Mouse (Mus musculus): ENCODE data around the gene Slc38a7. TPM values are rescaled to one million over a fixed set of nuclear protein-coding genes. Genes with fewer than 3 reads are reported as not detected.
"Not testable (repeated sequence)": the region's sequence is repeated elsewhere in the genome, so short reads cannot be mapped to it uniquely, and the experiment has no call there.

Slc38a7 gene
- polyA plus RNA-seq, 1 experiment from 2014 or later, result 29.1 TPM

- ATAC-seq, result no peak
- POLR2A ChIA-PET, result no interaction called here
- DNase-seq (ENCODE audit: low read depth, low spot score), result no peak
- CTCF ChIA-PET, result interaction anchor here (1.2 kb wide), 1 partner anchor 33 kb away, joined by 3 read pairs; no protein-coding TSS in a partner anchor
- TF ChIP-seq CTCF (IDR thresholded peaks at IDR 0.05), result no peak
- no peaks in the 10 kb centered on the region for H3K27me3 ChIP-seq
- in situ Hi-C loops (cut with MboI; ENCODE audit: low pct_unique_long_range_greater_than_20kb), result no loop called here
Observed at GRCm38 (mm10) chr8:95882191-95882590, 28.9 kb upstream of the Slc38a7 start.

GRCm38 (mm10) chr8:95881576-95881975 is 28.2 kb upstream of the Slc38a7 start:
- TF ChIP-seq CTCF (IDR thresholded peaks at IDR 0.05), result no peak
- CTCF ChIA-PET, result no interaction called here
- no peak for DNase-seq (ENCODE audit: low read depth, low spot score)
- no peaks in the 10 kb centered on the region for H3K27me3 ChIP-seq
- in situ Hi-C loops (cut with MboI; ENCODE audit: low pct_unique_long_range_greater_than_20kb), result no loop called here
- POLR2A ChIA-PET, result no interaction called here
- ATAC-seq, result no peak

GRCm38 (mm10) chr8:95879823-95880222 is 26.5 kb upstream of the Slc38a7 start:
- TF ChIP-seq CTCF (IDR thresholded peaks at IDR 0.05), result no peak
- ChIA-PET POLR2A (no interaction called here), CTCF (interaction anchor here (1.3 to 1.4 kb wide), 2 partner anchors 8 to 36 kb away, joined by 3 to 4 read pairs; partner anchors contain the start of gene Got2)
- ATAC-seq (no peak), DNase-seq (ENCODE audit: low read depth, low spot score) (no peak)
- no peaks in the 10 kb centered on the region for H3K27me3 ChIP-seq
- in situ Hi-C loops (cut with MboI; ENCODE audit: low pct_unique_long_range_greater_than_20kb), result no loop called here

GRCm38 (mm10) chr8:95878176-95878962 is 25.0 kb upstream of the Slc38a7 start:
- TF ChIP-seq CTCF (IDR thresholded peaks at IDR 0.05), result no peak
- ChIA-PET CTCF (interaction anchor here (2.2 kb wide), 1 partner anchor 26 kb away, joined by 5 read pairs; the partner anchor contains the start of gene Slc38a7), POLR2A (interaction anchor here (1.0 kb wide), 1 partner anchor 245 kb away, joined by 3 read pairs; the partner anchor contains the start of gene Gins3)
- DNase-seq (ENCODE audit: low read depth, low spot score), result peak; percentile 55
- in situ Hi-C loops (cut with MboI; ENCODE audit: low pct_unique_long_range_greater_than_20kb), result no loop called here
- H3K27me3 ChIP-seq, result no peaks in the 10 kb centered on the region
- ATAC-seq, result peak; percentile 73

- ATAC-seq, result no peak
- H3K27me3 ChIP-seq, result no peaks in the 10 kb centered on the region
- ChIA-PET POLR2A (no interaction called here), CTCF (no interaction called here)
- TF ChIP-seq CTCF (IDR thresholded peaks at IDR 0.05), result no peak
- DNase-seq (ENCODE audit: low read depth, low spot score), result no peak
- in situ Hi-C loops (cut with MboI; ENCODE audit: low pct_unique_long_range_greater_than_20kb), result no loop called here
Observed at GRCm38 (mm10) chr8:95875270-95875669, 21.9 kb upstream of the Slc38a7 start.

GRCm38 (mm10) chr8:95871690-95872089 is 18.4 kb upstream of the Slc38a7 start:
- TF ChIP-seq CTCF (IDR thresholded peaks at IDR 0.05), result no peak
- no peaks in the 10 kb centered on the region for H3K27me3 ChIP-seq
- in situ Hi-C loops (cut with MboI; ENCODE audit: low pct_unique_long_range_greater_than_20kb), result no loop called here
- DNase-seq (ENCODE audit: low read depth, low spot score), result no peak
- ChIA-PET POLR2A (no interaction called here), CTCF (no interaction called here)
- ATAC-seq, result no peak

GRCm38 (mm10) chr8:95864851-95865250 is 11.5 kb upstream of the Slc38a7 start:
- ATAC-seq; DNase-seq (ENCODE audit: low read depth, low spot score); CTCF ChIA-PET; POLR2A ChIA-PET; in situ Hi-C loops (cut with MboI; ENCODE audit: low pct_unique_long_range_greater_than_20kb); H3K27me3 ChIP-seq: not testable (repeated sequence)

- POLR2A ChIA-PET; H3K27me3 ChIP-seq; DNase-seq (ENCODE audit: low read depth, low spot score); CTCF ChIA-PET; ATAC-seq; in situ Hi-C loops (cut with MboI; ENCODE audit: low pct_unique_long_range_greater_than_20kb): not testable (repeated sequence)
Observed at GRCm38 (mm10) chr8:95863761-95864440, 10.6 kb upstream of the Slc38a7 start.

GRCm38 (mm10) chr8:95854174-95854573 is 835 bp upstream of the Slc38a7 start:
- ATAC-seq (no peak), DNase-seq (ENCODE audit: low read depth, low spot score) (no peak)
- H3K27me3 ChIP-seq, result no peaks in the 10 kb centered on the region
- in situ Hi-C loops (cut with MboI; ENCODE audit: low pct_unique_long_range_greater_than_20kb), result no loop called here
- ChIA-PET POLR2A (no interaction called here), CTCF (interaction anchor here (2.2 kb wide), 1 partner anchor 34 kb away, joined by 10 read pairs; the partner anchor contains the start of gene Got2)
- TF ChIP-seq CTCF (IDR thresholded peaks at IDR 0.05), result no peak

- CTCF ChIA-PET, result interaction anchor here (1.2 to 2.2 kb wide), 6 partner anchors 15 to 155 kb away, joined by 3 to 10 read pairs (median 4); partner anchors contain the start of gene Got2
- POLR2A ChIA-PET, result interaction anchor here (0.6 kb wide), 1 partner anchor 85 kb away, joined by 4 read pairs; no protein-coding TSS in a partner anchor
- in situ Hi-C loops (cut with MboI; ENCODE audit: low pct_unique_long_range_greater_than_20kb), result no loop called here
Observed at GRCm38 (mm10) chr8:95852290-95852689, 1.0 kb downstream of the Slc38a7 start.

GRCm38 (mm10) chr8:95850326-95850725 is 3.0 kb downstream of the Slc38a7 start:
- no peak for DNase-seq (ENCODE audit: low read depth, low spot score)
- no peaks in the 10 kb centered on the region for H3K27me3 ChIP-seq
- no peak for ATAC-seq
- ChIA-PET POLR2A (no interaction called here), CTCF (no interaction called here)
- TF ChIP-seq CTCF (IDR thresholded peaks at IDR 0.05), result no peak
- in situ Hi-C loops (cut with MboI; ENCODE audit: low pct_unique_long_range_greater_than_20kb), result no loop called here

More at GRCm38 (mm10) chr8:95852290-95852689, 1.0 kb downstream of the Slc38a7 start:
- peak; percentile 57 for TF ChIP-seq CTCF (IDR thresholded peaks at IDR 0.05)
- ATAC-seq (peak; percentile 94), DNase-seq (ENCODE audit: low read depth, low spot score) (peak; percentile 77)
- H3K27me3 ChIP-seq, result no peaks in the 10 kb centered on the region
